Mouse (Mus musculus): ENCODE results near the gene Uqcc1. TPM values are rescaled to one million over a fixed set of nuclear protein-coding genes. Genes with fewer than 3 reads are reported as not detected.

Gene Uqcc1
- total RNA-seq (2021), result 100 to 1,000 TPM; 279 to 347 TPM
- long read RNA-seq, experiment 1, transcript Uqcc1-204 (10 exons, 2,633 nt), result major isoform, 294 of 329 reads
- long read RNA-seq, experiment 1, partial matches to known transcripts, result 12 of 329 reads
- long read RNA-seq, experiment 1, other reads (novel, unspliced or antisense), result 23 of 329 reads
- long read RNA-seq, experiment 2, transcript Uqcc1-204 (10 exons, 2,633 nt), result major isoform, 115 of 142 reads
- long read RNA-seq, experiment 2, partial matches to known transcripts, result 6 of 142 reads
- long read RNA-seq, experiment 2, other reads (novel, unspliced or antisense), result 18 of 142 reads

GRCm38 (mm10) chr2:155929531-155930442 is at the start of gene Uqcc1:
Uqcc1 (minus strand) TSS chr2:155930310.
- peak; percentile 96 for DNase-seq

DNA sequence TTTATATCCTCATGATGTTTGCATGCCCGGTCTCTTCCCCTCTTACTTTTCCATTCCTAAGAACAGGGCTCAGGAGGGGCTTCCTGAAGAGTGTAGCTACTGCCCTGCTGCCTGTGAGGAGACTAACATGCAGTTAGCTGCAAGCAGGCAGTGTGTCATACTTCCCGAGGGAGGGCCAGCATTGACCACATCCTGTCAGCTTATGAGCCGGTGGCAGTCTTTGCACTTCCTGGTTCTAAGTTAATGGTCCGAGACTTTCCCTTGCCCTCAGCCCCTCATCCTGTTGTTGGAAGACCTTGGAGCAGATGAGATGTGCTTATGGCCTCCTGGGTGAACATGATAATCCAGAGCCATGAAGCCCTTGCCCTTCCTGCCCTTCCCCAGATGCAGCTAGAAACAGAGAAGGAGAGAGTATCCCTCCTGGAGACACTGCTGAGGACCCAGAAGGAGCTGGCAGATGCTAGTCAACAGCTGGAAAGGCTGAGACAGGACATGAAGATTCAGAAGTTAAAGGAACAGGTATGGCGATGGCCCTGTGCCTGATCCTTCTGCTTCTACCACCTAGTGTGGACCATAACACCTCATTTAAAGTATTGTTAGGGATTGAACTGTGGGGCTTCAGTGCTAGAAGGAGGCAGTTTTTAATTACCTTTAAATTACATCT is 49.4 kb upstream of the Uqcc1 start:
- DNase-seq, result peak; percentile 50 to 72

GRCm38 (mm10) chr2:155974087-155974731 is 44.1 kb upstream of the Uqcc1 start:
- no peak for DNase-seq

DNA sequence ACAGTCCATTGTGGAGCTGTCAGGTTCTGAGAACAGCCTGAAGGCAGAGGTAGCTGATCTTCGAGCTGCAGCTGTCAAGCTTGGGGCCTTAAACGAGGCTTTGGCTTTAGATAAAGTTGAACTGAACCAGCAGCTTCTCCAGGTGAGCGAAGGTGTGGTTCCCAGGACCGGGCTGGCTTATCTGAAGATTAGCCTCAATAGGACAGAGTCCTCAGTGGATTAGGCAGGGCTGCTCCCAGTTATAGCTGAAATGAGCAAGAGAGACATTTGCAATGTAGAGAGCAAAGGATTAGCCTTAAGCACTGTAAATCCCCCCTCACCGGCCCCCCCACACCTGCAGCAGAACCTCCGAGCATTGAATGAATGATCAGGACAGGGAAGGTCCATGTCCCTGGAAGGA is 43.2 kb upstream of the Uqcc1 start:
- DNase-seq, result no peak

DNA sequence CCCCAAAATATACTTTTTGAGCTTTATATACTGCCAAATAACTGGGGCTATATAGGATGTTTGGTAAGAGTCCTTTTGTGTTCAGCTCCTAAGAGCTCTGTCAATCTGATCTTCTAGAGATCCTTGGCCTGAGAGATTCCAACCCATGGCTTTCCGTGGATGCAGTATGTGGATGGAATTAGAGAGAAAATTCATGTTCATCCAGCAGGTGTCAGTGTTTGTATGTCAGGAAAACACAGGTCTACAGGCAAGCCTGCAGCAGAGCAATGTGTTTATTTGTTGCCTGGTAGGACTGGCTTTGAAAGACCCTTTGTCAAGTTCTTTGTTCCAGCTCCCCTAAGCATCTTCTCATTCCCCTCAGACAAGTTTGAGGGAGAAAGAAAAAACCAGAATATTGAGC is 32.9 kb upstream of the Uqcc1 start:
- peak in 1 of 2 experiments; percentile 40 for DNase-seq

- no peak for DNase-seq
These were observed 31.8 kb upstream of the Uqcc1 start for GRCm38 (mm10) chr2:155961862-155962261.

DNA sequence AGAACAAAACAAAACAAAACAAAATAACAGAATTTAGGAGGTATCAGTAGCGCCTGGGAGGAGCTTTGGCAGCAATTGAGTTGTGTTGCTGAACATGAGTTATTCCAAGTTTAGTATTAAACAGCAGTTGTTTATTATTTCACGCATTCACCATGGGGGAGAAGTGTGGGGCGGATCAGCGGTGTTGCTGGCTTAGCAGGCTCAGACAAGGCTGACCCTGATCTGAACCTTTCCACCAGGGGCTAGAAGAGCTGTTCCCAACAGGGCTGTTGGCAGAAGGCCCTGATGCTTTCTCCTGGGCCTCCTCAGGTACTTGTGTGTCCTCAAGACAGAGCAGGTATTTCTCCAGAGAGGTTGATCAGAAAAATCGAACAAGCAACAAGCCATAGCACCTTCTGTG is 29.9 kb upstream of the Uqcc1 start:
- no peak for DNase-seq

DNA sequence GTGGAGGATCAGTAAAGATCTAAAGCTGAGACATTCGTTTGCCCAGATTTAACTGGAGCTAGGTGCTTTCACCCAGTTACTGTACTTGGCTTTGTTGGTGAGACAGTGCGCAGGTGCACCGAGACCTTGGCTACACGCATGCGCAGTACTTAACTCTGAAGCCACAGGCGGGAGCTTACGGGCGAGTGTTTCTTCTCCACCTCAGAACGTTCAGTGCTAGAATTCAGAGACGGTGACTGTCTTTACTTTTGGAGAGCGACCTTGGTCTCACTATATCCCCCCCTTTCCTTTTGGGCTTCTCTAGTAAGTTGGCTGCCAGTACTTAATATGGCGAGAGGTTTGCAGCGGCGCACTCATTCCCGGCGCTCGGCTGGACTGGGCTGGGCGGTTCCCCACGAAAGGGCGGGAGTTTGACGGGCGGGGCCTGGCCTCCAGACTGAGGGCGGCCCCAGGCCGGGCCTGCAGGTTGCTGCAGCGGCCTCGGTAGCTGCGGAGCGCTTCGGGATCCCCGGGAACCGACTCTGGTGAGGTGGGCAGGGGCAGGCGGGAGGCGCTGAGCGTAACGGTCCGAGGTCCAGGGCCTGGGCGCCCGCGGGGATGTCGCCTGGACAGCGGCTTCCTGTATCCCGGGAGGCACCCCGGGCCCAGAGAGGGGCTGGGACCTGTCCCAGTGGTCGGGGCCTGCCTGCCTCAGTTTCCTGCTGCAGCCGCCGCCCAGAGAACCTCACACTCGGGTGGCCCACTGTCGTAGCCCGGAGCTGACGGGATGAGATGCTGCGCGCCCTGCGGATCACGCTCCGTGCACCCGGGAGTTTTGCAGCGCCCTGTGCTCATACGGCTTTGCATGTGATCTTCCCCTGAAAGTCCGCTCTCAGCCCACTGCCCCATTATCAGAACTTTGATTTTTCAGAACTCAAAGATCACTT is 26.3 kb upstream of the Uqcc1 start, which contains the start of gene Cep250:
Gene Cep250 (plus strand): TSS at position 325 of the 926 bp plus-strand sequence.
- peak; percentile 93 to 95 for DNase-seq

DNA sequence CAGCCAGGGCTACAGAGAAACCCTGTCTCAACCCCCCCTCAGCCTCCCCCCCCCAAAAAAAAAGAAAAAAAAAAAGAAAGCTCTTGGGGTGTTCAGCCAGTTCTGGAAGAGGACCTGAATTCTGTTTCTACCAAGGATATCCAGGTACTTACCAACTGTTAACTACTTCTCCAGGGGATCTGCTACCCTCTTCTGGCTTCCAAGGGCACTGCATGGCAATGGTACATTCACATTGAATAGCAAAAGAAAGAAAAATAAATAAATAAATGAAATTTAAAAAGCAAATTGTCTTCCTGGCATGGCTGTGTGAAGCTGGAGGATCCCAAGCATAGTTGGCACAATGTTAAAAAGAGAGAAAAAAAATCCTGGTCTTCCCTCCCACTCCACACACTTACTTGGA is 21.9 kb upstream of the Uqcc1 start:
- peak; percentile 50 to 69 for DNase-seq

DNA sequence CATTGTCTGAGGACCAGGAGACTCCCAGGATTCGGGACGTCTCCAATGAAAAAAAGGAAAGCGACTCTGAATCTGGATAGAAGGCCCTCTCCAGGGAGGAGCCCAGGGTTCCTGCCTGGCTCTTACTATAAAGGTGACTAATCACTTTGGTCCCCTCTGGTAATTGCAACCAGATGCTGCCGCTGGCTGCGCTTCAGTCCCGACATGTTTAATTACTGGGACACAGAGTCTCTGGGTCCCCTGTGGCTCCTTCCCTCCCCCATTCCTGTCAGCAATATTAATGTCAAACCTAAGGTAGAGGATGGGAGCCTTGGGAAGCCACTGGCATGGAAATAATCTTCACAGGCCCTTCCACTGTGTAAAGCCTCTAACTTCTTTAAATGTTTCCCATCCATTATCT is 19.3 kb upstream of the Uqcc1 start:
- peak in 1 of 2 experiments; percentile 25 for DNase-seq

GRCm38 (mm10) chr2:155947390-155948002 is 17.4 kb upstream of the Uqcc1 start:
- no peak for DNase-seq

DNA sequence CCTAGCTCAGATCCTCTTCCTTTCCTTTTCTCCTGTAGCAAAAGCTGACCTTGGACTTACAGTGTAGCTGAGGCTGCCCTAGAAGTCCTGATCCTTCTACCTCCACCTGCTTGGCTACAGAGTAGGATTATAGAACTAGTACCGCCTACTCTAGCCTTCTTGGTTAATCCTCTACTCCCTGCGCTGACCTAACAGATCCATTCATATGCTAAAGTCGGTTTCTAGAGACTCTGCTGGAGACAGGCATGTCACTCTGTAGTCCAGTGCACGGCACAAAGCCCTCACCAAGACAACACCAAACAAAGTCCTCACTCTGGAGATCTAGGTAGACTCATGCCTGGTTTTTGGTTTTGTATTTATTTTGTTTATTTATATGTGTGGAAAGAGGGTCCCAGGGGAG is 16.4 kb upstream of the Uqcc1 start:
- DNase-seq, result no peak

- DNase-seq, result peak; percentile 48 to 77
These were observed 16.0 kb upstream of the Uqcc1 start for GRCm38 (mm10) chr2:155946069-155946468.

DNA sequence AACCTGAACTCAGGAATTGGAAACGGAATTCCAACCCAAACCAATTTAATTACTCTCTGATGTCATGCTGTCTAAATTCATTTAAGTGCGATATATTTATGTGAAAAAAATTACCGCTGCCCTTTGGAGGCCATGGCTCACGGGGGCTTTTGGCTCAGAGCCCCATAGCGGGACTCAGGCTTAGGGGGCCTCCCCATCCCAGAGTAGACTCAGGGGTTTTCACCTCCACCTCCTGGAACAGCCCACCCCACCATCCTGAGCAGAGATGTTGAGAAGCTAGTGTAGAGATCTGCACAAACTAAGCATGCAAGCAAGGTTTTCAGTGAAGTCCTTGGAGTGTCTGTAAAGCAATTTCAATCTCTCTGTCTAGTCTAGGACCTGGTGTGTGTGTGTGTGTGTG is 15.5 kb upstream of the Uqcc1 start:
- no peak for DNase-seq

GRCm38 (mm10) chr2:155945124-155945523 is 15.0 kb upstream of the Uqcc1 start, which contains the start of gene Gdf5:
Gdf5 (minus strand) TSS chr2:155945367.
- DNase-seq, result no peak

- DNase-seq, result no peak
These were observed 14.6 kb upstream of the Uqcc1 start for GRCm38 (mm10) chr2:155944685-155945084.

GRCm38 (mm10) chr2:155943463-155943862 is 13.4 kb upstream of the Uqcc1 start:
- no peak for DNase-seq

DNA sequence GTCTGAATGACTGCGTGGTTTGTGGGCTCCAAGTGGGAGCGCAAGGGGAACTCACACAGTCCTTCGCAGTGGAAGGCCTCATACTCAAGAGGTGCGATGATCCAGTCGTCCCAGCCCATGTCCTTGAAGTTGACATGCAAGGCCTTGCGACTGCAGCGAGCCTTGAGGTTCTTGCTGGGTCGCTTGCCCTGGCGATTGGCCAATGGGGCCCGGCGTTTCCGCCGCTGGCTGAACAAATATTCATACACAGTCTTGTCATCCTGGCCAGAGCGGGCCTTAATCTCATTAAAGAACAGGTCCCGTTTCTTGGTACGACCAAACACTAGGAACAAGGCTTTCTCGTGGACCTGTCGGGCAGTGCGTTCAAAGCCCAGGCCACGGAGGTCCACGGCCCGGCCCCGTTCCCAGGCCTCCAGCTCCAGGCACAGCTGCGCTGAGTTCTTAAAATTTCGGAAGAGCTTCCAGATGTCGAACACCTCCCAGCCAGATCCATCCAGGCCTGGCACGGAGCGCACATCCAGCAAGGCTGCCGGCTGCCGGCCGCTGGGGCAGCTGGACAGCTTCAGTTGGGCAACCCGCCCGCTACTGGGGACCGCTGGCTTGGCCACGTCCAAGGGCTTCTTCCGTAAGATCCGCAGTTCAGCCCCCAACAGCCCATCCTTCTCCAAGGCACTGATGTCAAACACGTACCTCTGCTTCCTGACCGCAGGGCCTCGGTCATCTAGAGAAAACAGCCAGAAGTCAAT is 11.8 kb upstream of the Uqcc1 start:
- DNase-seq, result peak in 1 of 2 experiments; percentile 39

DNA sequence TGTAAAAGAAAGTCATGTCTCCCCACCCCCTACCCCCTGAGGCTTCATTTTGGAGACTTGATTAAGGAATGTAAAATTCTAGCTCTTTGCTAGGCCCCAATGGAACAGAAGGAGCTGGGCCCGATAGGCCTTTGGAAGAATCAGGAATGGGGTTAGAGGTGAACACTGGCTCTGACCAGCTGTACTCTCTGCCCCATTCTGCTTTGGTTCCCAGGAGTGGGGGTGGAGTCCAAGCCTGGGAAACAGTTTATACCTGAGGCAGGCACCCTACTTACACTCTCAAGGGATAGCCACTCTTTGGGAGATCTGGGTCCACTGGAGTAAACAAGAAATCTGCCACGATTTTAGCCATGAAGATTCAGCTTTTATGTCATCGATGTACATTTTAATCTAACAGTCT is 10.6 kb upstream of the Uqcc1 start, which contains the start of gene Gm15557:
Gene Gm15557 (plus strand): TSS at position 48 of the 400 bp plus-strand sequence.
- DNase-seq, result no peak
